Mouse (Mus musculus): Measurements from ENCODE around the gene Hormad2. TPM values are rescaled to one million over a fixed set of nuclear protein-coding genes. Genes with fewer than 3 reads are reported as not detected.
A peak's percentile ranks its signal among the peaks of the same experiment; 100 is the strongest.

Gene Hormad2
- total and polyA plus RNA-seq, 3 experiments: not detected

DNA sequence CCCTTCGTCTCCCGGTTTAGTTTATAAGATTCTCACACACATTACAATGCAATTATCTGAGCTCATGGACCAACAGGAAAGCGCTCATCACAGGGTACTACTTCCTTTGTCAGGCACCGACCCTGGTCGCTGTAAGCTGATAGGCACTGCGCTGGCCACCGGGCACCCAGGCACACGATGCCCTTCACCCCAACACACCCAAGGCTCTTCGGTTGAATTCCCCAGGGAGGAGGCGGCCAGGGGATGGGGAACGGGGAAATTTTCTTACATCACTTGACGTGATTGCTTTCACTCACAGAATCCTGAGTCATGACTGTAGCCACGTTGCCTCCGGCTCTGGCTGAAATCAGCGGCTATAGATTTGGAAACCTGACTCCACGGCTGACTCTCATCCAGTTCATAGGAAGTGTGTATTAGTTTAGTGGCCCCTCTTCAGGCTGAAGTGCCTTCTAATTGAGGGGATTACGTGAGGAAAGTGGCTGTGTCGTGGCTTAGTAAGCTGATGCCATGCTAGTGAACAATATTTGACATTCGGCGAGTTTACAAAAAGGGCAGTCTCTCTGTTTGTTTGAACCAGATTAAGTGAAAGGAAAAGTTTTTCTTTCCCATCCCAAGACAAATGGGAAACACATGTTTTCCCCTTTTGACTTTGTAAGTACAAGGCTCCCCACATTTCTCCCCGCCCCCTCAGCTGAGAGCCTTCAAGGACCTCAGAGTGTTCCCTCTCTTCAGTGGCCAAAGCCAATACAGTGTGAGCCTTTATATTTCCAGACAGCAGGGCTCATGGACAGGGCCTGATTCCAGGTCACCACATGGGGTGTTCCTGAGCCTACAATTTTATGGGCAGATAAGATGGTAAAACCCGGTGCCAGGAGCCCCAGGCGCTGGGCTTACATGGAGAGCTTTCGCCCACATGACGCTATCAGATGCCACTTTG is 132.1 kb downstream of the Hormad2 start:
- Histone ChIP-seq H3K4me3 (replicated peaks in 1 of 3; ENCODE audit: low read depth in 2 of 3, low read length in 2 of 3, poor library complexity in 1 of 3) (no peak overlapping the region), H3K9me3 (replicated peaks; ENCODE audit: low read length) (no peaks in the 10 kb centered on the region), H3K9ac (ENCODE audit: insufficient read depth, low read depth) (peak overlapping the region; percentile 10; the same call in 1 of the 2 replicates), H3K79me2 (replicated peaks; ENCODE audit: control insufficient read depth, extremely low read depth, insufficient read depth, poor library complexity, severe bottlenecking) (no peaks in the 10 kb centered on the region), H3K27me3 (replicated peaks) (no peaks in the 10 kb centered on the region), H3K4me1 (ENCODE audit: control insufficient read depth in 1 of 2, insufficient read depth in 2 of 2) (peaks cover 33 to 49% of the 10 kb centered on the region in 2 experiments), H3K4me2 (ENCODE audit: insufficient read depth, low read depth, poor library complexity, severe bottlenecking) (peak overlapping the region; percentile 60; the same call in 1 of the 2 replicates), H3K36me3 (replicated peaks in 1 of 2; ENCODE audit: control insufficient read depth in 1 of 2, insufficient read depth in 1 of 2, low read length in 1 of 2) (no peaks in the 10 kb centered on the region), H3K27ac (ENCODE audit: insufficient read depth, low read depth) (peak overlapping the region; percentile 69)
- dilution Hi-C loops (cut with MboI; ENCODE audit: extremely low pct_ligation_motif_present, extremely low pct_unique_long_range_greater_than_20kb, low sequenced_read_pairs) (no loop called here), in situ Hi-C loops (cut with MboI; ENCODE audit: low pct_ligation_motif_present, low pct_unique_long_range_greater_than_20kb, low sequenced_read_pairs) (no loop called here)
- no peak for TF ChIP-seq ZMIZ1 (IDR thresholded peaks at IDR 0.05; ENCODE audit: low read depth, low read length)
- TF ChIP-seq KAT2A (IDR thresholded peaks at IDR 0.05; ENCODE audit: insufficient replicate concordance, low read length): 0 out of 2 replicates have a peak, but pooled peaks have one; percentile 51
- no peak for TF ChIP-seq E2F4 (IDR thresholded peaks at IDR 0.05; ENCODE audit: insufficient replicate concordance, low read depth, low read length)
- no peak for TF ChIP-seq MAZ (IDR thresholded peaks at IDR 0.05; ENCODE audit: low read depth, low read length)
- TF ChIP-seq IRF4 (IDR thresholded peaks at IDR 0.05; ENCODE audit: low read depth, low read length): peak; percentile 81
- TF ChIP-seq CHD2 (IDR thresholded peaks at IDR 0.05; ENCODE audit: low read length): 0 out of 2 replicates have a peak, but pooled peaks have one; percentile 23
- TF ChIP-seq MAFK (IDR thresholded peaks at IDR 0.05; ENCODE audit: insufficient replicate concordance, low read length): peak; percentile 77
- TF ChIP-seq BHLHE40 (IDR thresholded peaks at IDR 0.05; ENCODE audit: low read depth, low read length): peak; percentile 89
- TF ChIP-seq POLR2A (IDR thresholded peaks at IDR 0.05; ENCODE audit: low read depth, low read length): no peak
- peak; percentile 70; the same call in 1 of the 2 replicates for TF ChIP-seq MEF2A (IDR thresholded peaks at IDR 0.05; ENCODE audit: borderline replicate concordance, low read depth, low read length)
- peak; percentile 73; the same call in 1 of the 2 replicates for TF ChIP-seq MXI1 (IDR thresholded peaks at IDR 0.05; ENCODE audit: low read depth, low read length)
- peak; percentile 62 for TF ChIP-seq EP300 (IDR thresholded peaks at IDR 0.05; ENCODE audit: low read length)
- 0 out of 2 replicates have a peak, but pooled peaks have one; percentile 36 for TF ChIP-seq TBP (conservative IDR thresholded peaks at IDR 0.05; ENCODE audit: low read depth, low read length)
- TF ChIP-seq JUN (IDR thresholded peaks at IDR 0.05; ENCODE audit: insufficient read depth, low read depth, low read length): peak; percentile 9; the same call in 1 of the 2 replicates
- TF ChIP-seq ETS1 (conservative IDR thresholded peaks at IDR 0.05; ENCODE audit: low read depth, low read length): peak; percentile 91
- TF ChIP-seq MYC (IDR thresholded peaks at IDR 0.05; ENCODE audit: low read depth, low read length): peak; percentile 82; the same call in 1 of the 2 replicates
- TF ChIP-seq TCF12 (IDR thresholded peaks at IDR 0.05; ENCODE audit: low read depth, low read length): peak; percentile 39; the same call in 1 of the 2 replicates
- peak; percentile 78 for DNase-seq (ENCODE audit: extremely low read depth)

DNA sequence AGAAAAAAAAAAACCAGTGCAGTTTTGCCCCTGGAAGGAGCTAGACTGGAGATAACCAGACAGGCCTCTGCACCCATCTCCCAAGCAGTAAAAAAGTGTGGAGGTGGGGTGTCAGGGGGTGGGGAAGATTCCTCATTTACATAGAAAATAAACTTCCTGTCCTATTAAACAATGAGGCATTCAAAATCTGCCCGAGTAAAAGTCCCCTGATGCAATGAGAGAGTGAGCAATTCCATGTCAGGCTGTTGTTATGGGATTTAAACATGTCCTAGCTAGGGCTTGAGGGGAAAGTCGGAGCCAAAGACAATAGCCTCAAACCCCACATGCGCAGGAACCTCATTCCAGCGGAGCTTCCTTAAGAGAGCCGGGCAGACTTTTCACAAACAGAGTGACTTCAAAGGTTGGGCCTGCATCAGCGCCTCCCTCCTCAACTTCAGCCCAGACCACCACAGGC is 132.8 kb downstream of the Hormad2 start:
- H3K27me3 ChIP-seq (replicated peaks): no peaks in the 10 kb centered on the region
- H3K4me2 ChIP-seq (ENCODE audit: insufficient read depth, low read depth, poor library complexity, severe bottlenecking): peak overlapping the region; percentile 14; the same call in 1 of the 2 replicates
- in situ Hi-C loops (cut with MboI; ENCODE audit: low pct_ligation_motif_present, low pct_unique_long_range_greater_than_20kb, low sequenced_read_pairs): no loop called here
- DNase-seq (ENCODE audit: extremely low read depth): no peak
- H3K36me3 ChIP-seq (replicated peaks in 1 of 2; ENCODE audit: control insufficient read depth in 1 of 2, insufficient read depth in 1 of 2, low read length in 1 of 2): no peaks in the 10 kb centered on the region
- no peak overlapping the region for H3K4me3 ChIP-seq (replicated peaks in 1 of 3; ENCODE audit: low read depth in 2 of 3, low read length in 2 of 3, poor library complexity in 1 of 3)
- no peak overlapping the region; the same call in 1 of the 2 replicates for H3K9ac ChIP-seq (ENCODE audit: insufficient read depth, low read depth)
- no peaks in the 10 kb centered on the region for H3K79me2 ChIP-seq (replicated peaks; ENCODE audit: control insufficient read depth, extremely low read depth, insufficient read depth, poor library complexity, severe bottlenecking)
- peak overlapping the region; percentile 69; the same call in 1 of the 2 replicates for H3K27ac ChIP-seq (ENCODE audit: insufficient read depth, low read depth)
- peaks cover 33 to 49% of the 10 kb centered on the region in 2 experiments for H3K4me1 ChIP-seq (ENCODE audit: control insufficient read depth in 1 of 2, insufficient read depth in 2 of 2)
- no peaks in the 10 kb centered on the region for H3K9me3 ChIP-seq (replicated peaks; ENCODE audit: low read length)
- no peak for TF ChIP-seq EP300 (IDR thresholded peaks at IDR 0.05; ENCODE audit: low read length)
- TF ChIP-seq ZNF384 (IDR thresholded peaks at IDR 0.05; ENCODE audit: low read depth, low read length): peak; percentile 56
- TF ChIP-seq CHD1 (IDR thresholded peaks at IDR 0.05; ENCODE audit: low read depth, low read length): no peak
- no peak for TF ChIP-seq MYC (IDR thresholded peaks at IDR 0.05; ENCODE audit: low read depth, low read length)
- no peak for TF ChIP-seq IRF4 (IDR thresholded peaks at IDR 0.05; ENCODE audit: low read depth, low read length)
- no peak for TF ChIP-seq MAX (IDR thresholded peaks at IDR 0.05; ENCODE audit: low read length)
- TF ChIP-seq MEF2A (IDR thresholded peaks at IDR 0.05; ENCODE audit: borderline replicate concordance, low read depth, low read length): no peak
- TF ChIP-seq POLR2AphosphoS2 (IDR thresholded peaks at IDR 0.05; ENCODE audit: low read depth, low read length): no peak
- TF ChIP-seq CHD2 (IDR thresholded peaks at IDR 0.05; ENCODE audit: low read length): no peak
- no peak for TF ChIP-seq ZMIZ1 (IDR thresholded peaks at IDR 0.05; ENCODE audit: low read depth, low read length)
- no peak for TF ChIP-seq GABPA (IDR thresholded peaks at IDR 0.05; ENCODE audit: insufficient replicate concordance, low read depth, low read length)
- TF ChIP-seq USF2 (conservative IDR thresholded peaks at IDR 0.05; ENCODE audit: low read depth, low read length): no peak
- TF ChIP-seq ETS1 (conservative IDR thresholded peaks at IDR 0.05; ENCODE audit: low read depth, low read length): 0 out of 2 replicates have a peak, but pooled peaks have one; percentile 32
- TF ChIP-seq TBP (conservative IDR thresholded peaks at IDR 0.05; ENCODE audit: low read depth, low read length): no peak
- TF ChIP-seq MAFK (IDR thresholded peaks at IDR 0.05; ENCODE audit: insufficient replicate concordance, low read length): no peak
- no peak for TF ChIP-seq NELFE (IDR thresholded peaks at IDR 0.05; ENCODE audit: low read depth, low read length)
- dilution Hi-C loops (cut with MboI; ENCODE audit: extremely low pct_ligation_motif_present, extremely low pct_unique_long_range_greater_than_20kb, low sequenced_read_pairs): no loop called here

All from CH12.LX (cell line).